ENCODE assay signal across 29 mouse cellular contexts in the genomic region with DNA sequence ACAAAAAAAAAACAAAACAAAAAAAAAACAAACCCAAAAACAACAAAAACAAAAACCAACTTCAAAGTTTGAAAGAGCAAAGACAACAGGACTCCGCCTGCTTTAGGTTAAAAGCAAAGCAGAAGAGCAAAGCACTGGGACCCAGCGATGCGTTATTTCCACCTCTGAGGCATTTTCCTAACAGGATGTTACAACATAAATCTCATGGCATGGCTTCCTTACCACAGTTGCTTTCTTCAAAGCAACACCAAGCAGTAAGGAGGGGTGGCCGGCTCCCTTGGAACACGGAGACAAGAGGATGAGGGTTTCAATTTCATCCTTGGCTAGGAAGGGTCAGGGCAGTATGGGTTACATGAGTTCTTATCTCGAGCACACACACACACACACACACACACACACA. TPM values are rescaled to one million over a fixed set of nuclear protein-coding genes. Genes with fewer than 3 reads are reported as not detected.
"Had no signal": no experiment of that assay in that cellular context is flagged by ENCODE, and none has a peak within 500 bp of the region (broad histone marks: within the 10 kb centered on the region; RNA-seq: fewer than 3 reads in every experiment).

No protein-coding gene starts in this region.

- H3K27me3 ChIP-seq: liver, embryonic 13.5 days had no signal

- H3K27ac ChIP-seq: layer of hippocampus, adult 2 months; left cerebral cortex, adult 2 months; liver, embryonic 13.5 days; midbrain, embryonic 10.5 days had no signal

- H3K9ac ChIP-seq: liver, embryonic 13.5 days had no signal

- ATAC-seq: lung, postnatal 0 days had no signal

- H3K4me1 ChIP-seq: liver, embryonic 13.5 days had no signal

- H3K36me3 ChIP-seq: liver, embryonic 13.5 days; midbrain, embryonic 10.5 days had no signal

- H3K4me3 ChIP-seq: layer of hippocampus, adult 2 months; left cerebral cortex, adult 2 months; liver, embryonic 13.5 days; midbrain, embryonic 10.5 days had no signal

- H3K9me3 ChIP-seq: liver, embryonic 13.5 days; midbrain, embryonic 10.5 days had no signal

- DNase-seq: kidney, adult 11 months; kidney, adult 9 months; kidney, postnatal 25 days; layer of hippocampus, adult 9-11 months; liver, embryonic 13.5 days; lung, adult 2 months; lung, postnatal 36 days; midbrain, embryonic 14.5 days; thymus, adult 18-20 months; thymus, postnatal 36 days had no signal

- H3K4me2 ChIP-seq: liver, embryonic 13.5 days had no signal

RNA-seq across cellular contexts. Expression of a gene that starts 1.0 kb away (rescaled TPM):
- total RNA-seq: layer of hippocampus, adult 2 months; layer of hippocampus, postnatal 25 days; left cerebral cortex, adult 2 months; left cerebral cortex, postnatal 10 days; left cerebral cortex, postnatal 36 days; liver, adult 2 months; midbrain, postnatal 0 days had no signal
- polyA plus RNA-seq: kidney, embryonic 16.5 days; large intestine, adult 2 months; limb, embryonic 11.5 days; liver, adult 2 months; liver, embryonic 13.5 days; liver, embryonic 16.5 days; lung, adult 2 months; lung, postnatal 0 days; midbrain, embryonic 10.5 days; midbrain, embryonic 14.5 days; neural tube, embryonic 11.5 days; neural tube, embryonic 14.5 days; small intestine, adult 2 months; spleen, adult 2 months; testis, adult 2 months; urinary bladder, adult 2 months had no signal
